Mouse (Mus musculus) A20 (cell line): ENCODE measurements at regions not wholly inside any gene's neighbourhood (a gene's known extent, or its start where the extent isn't known, plus 50 kb on each side); places are given as distances from the start of the nearest gene placed in this dataset.

Experiments used
- DNase-seq: peaks from one replicate; pipeline ENCODE4 v3.0.0-alpha.2; 2011; ENCODE audit warnings: low read depth, low spot score

DNA sequence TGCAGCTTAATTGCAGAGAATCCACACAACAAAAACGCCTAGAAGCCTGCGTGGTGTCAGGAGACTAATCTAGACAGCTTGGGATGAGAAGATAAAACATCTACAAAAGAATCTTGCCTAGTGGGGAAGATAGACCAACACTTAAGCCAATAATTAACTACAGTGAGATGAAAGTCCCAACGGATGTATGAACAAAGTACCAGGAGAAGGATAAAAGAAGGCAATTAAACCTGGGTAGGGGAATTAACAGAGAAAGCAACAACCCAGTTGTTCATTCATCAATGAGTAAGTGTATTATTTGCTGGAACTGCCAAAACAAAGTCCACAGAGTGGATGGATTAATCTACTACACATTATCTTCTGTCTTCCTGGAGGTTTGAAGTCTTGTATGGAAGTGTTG is 99.8 kb downstream of the Olfm4 start:
- no peak for DNase-seq

DNA sequence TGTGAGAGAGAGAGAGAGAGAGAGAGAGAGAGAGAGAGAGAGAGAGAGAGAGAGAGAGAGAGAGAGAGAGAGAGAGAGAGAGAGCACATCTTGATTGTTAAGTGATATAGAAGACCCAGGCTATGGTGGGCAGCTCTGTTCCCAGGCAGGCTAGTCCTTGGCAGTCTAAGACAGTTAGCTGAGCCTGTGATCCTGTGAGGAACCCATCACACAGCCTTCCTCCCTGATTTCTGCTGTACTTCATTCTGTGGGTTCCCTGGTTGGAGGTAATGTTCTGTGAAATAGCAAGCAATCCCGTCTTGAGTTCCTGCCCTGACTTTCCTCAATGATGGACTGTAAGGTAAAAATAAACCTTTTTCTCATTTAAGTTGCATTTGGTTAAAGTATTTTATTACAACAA is 113.4 kb downstream of the Olfm4 start:
- DNase-seq: no peak

DNA sequence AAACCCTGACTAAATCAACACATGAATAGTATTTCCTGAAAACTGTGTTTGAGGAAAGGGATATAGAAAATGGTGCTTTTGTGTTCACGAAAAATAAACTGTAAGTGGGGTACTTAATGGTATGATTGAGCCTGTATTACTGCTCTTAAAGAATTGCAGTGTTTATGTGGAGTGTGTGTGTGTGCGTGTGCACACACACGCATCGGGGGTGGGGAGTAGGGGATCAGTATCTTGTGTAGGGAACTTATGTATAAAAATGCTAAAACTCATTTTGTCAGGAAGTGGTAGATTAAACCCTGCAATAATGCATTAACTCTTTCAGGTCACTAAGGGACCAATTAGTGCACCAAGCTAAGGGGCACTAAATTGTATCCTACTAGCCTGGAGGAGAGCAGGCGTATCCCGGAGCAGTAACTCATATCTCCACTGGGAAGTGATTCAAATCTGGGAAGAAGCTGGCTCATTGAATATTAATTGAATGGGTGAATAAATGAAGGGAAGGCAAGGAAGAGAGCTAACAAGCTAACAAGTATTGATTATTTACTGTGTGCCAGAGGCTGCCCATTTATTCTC is 129.3 kb downstream of the Olfm4 start:
- DNase-seq: no peak

DNA sequence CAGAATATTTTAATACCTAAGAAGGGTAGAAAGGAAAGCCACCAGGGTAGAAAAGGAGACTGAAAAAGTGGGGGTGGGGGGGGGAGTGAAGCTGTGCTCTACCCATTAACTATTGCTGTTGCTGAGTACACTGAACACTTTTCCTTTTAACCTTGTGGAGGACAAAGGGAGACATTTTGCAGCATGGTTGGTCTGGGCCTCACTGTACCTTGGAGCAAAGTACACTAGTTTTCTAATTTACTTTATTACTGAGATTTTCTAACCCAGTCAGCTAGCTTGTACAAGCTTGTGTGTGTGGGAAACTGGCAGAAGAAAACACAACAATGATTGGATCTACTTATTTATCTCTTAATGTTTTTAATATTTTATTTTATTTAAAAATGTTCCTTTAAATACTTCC is 130.4 kb downstream of the Olfm4 start:
- DNase-seq: no peak

DNA sequence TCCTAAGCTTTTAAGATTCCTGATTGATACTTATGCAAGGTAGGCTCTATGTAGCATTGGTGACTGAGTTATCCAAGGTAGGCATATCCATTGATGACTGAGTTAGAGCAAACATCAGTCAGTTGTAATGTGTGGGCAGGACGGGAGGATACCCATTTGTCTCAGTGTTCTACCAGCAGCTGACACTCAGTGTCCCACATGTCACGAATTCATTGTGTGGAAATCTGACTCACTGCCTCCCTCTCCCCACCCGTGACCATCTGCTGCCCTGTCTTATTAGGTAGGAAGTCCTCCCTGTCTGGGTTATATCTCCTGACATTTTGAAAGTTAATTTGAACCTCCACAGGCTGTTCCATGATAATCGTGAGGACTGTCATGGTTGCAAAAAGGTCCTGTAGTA is 141.3 kb downstream of the Olfm4 start:
- DNase-seq: no peak

DNA sequence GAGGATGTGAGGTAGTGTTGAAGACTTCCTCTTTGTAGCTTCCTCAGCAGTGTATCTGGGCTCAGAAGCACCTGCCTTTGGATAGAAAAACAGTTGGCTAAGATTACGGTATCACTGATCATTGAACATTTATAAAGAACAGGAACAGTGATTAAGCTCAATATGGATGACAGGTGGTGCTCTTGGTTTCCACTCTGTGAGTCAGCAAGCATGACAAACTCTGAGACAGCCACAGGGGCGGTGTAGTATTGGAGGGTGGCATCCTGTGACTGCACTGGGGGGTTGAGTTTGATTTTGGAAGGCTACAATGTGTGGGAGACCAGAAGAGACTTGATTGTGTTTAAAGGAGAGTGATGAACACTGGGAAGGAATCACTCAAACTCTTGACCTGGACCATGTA is 144.3 kb downstream of the Olfm4 start:
- DNase-seq: no peak

DNA sequence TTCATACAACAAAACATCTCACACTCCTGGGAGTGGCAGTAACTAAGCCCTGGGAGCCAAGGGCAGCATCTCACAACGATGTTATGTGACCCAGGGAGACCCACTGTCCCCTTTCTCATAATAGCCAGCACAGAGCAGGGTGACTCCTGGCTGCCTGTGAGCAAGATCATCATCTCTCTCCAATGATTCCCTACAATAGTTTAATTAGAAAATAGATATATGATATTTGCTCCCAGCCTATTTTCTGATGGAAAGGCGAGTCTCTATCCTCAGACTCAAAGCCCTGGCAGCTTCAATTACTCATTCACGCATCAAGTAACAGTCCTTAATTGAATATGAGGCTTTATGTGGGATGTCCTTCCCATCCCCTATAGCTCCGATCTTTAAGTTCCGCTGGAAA is 153.7 kb downstream of the Olfm4 start:
- no peak for DNase-seq

DNA sequence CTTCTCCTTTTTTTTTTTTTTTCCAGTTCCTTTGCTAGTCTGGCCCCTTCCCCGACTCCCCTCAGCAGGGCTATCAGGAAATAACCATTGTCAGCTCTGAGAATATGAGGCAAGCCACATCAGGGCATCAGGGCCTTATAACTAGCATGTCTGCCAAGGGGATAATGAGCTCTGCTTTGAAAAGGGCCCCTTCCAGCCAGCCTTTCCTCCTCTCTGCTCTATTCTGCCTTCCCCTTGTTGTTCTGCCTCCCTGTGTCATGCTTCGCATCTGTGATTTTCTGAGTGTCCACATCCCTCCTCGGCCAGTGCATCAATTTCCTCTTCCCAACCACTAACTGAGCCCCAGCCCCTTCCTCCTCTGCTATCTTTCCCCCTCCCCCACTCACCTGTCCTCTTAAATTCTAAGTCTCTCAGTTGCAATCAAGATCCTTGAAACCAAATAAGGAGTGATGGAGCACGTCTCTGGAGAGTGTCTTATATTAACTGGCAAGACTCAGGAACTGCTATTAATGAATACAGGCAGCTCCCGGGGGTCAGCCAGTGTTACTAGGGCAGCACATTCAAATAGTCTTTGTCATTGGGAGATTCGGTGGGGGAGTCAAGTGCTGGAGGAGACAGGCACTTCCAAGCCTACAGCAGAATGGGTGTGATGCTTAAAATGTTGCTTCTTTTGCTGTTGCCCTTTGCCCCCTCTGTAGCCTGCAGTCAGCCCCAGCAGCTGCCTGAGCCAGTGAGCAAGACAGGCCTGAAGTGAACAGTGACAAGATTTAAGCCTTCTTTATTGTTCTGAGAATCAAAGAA is 155.3 kb downstream of the Olfm4 start:
- no peak for DNase-seq

DNA sequence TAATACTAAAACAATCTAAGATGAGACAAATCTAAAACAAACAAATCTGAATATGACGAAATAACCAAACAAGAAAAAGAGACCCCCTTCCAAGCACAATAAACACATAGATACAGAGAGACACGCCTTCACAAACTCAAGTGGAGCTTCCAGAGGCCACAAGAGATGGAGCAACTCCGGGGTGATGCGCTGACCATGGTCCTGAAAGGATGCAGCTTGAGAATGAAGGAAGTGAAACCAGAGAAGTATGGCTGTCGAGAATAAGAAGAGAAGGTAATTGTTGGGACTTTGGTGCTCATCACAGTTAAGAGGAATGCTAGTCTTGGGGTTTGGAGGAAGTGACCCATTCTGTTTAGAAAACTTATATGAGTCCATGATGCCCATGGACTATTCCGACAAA is 173.1 kb downstream of the Olfm4 start:
- DNase-seq: peak; percentile 41

DNA sequence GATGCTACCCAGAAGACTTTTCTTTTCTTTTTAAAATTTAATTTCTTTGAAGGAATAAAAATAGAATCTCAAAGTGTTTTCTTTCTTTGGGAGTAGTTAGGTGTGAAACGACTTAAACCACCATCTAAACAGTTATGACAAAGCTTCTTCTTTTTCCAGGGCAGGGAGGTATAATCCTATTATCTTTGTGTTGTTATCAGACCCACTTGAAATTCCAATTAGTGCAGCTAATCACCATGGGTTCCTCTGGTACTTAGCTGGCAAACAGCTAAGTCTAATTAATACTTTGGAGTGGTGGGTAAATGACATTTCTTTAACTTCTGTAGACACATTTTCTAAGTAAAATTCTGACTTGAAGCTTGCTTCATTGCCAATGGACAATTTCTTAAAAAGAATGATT is 185.3 kb downstream of the Olfm4 start:
- DNase-seq: no peak

DNA sequence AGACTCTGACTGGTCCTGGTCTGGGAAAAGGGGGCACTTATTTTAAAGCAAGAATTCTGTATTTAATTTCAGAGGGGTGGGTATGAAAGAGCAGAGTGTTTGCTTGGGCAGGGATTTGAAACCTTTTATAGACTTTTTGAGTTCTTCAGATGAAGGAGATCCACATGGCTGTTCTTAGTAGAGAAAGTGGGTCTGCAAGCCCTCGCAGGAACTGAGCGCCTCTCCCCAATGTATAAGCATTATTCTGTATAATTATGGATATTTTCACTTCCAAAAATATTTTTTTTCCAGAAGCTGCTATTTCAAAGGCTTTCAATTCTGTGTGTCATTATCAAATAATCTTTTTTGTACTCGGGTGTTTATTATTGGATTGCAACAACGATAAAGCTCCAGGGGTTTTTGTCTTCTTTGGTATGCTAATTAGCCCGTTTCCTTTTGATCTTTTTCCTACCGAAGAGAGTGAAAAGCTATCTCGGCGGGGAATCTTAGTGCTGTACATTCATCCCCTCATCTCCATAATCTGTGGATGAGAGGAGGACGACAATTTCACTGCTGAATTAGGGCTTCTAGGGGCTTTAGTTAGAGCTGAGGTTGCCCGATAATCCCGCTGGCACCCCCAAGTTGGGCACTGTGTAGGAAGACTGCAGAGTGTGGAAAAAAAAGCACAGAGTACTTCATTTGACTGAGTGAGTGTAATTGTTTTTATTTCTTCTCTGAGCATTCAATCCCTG is 186.7 kb downstream of the Olfm4 start:
- no peak for DNase-seq

DNA sequence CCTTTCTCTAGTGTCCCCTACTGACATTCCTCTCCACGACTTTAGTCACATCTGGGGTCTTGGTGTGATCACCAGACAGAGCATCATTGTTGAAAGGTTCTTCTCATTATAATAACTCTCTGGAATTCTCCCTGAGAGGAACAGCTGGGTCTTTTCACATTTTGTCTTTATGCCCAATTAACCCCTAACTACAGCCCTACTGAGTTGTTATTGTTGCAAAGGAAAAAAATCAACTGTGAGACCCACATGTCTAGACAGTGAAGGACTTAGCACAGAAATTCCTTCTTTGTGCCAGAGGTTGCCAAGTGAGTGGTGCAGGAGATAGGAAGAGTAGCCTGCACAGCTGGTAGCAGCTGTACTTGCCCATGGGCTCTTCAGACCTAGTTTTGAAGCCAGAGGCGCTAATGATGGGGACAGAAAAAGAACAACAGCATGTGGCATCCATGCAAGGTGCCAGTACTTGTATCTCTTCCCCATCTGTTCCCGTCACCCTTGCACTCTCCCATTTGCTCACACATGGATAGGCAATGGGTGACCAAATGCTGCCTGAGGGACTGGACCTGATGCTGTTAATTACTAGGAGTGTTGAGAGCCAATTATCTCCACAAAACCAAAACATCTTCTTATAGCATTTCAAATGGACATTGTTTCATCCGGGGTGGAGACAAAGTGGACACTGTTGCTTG is 189.1 kb downstream of the Olfm4 start:
- no peak for DNase-seq

DNA sequence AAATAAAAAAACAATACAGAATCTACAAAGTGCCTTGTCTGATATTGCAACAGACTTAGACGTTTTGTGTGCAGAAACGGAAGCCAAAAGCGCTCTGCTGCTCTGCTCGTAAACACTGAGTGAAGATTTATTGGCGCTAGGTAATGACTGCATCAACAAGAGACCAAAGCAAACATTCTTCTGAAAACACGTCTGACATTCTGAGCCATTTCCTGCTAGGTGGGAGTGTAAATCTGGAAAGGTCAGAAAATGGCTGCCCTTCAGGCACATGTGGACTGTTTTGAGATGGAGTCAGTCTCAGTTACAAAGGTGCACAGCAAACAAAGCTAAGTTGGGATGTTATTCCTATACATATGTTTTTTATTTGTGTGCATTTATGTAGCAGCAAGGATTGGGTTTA is 192.6 kb downstream of the Olfm4 start:
- no peak for DNase-seq

DNA sequence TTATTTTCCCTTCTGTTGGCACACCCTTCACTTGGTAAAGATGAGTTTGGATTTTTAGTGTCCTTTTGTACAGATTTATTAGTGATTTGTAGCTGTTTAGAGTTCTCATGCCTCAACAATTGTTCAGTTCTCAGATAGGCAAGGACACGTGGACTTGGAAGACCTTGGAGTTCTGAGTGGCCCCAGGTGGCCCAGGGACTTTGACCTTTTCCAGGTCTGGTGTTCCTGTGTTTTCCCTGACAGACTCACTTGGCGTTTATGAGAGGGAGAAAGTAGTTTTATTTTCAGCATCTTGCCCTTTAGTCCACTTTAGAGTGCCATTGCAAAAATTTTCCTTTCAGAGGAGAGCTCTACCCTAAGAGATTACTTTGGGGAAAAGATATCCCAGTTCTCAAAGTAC is 211.2 kb downstream of the Olfm4 start:
- no peak for DNase-seq

DNA sequence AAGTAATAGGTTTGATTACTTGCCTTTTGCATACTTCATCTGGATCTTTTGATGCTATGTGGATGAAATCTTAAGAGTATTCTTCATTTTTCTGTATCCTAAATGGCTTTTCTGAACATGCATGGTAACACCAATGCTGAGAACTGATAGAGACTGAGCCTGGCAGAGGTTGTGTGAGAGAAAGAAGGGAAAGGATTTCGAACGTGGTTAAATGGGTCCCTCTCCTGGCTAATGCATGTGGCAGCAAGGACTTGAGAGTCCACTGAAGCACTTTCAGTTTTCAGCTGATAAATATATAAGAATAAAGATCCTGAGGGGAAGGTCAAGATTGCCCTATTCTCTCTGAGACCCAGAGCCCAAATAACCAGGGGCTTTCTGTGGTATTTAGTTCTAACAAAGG is 229.0 kb downstream of the Olfm4 start:
- no peak for DNase-seq

DNA sequence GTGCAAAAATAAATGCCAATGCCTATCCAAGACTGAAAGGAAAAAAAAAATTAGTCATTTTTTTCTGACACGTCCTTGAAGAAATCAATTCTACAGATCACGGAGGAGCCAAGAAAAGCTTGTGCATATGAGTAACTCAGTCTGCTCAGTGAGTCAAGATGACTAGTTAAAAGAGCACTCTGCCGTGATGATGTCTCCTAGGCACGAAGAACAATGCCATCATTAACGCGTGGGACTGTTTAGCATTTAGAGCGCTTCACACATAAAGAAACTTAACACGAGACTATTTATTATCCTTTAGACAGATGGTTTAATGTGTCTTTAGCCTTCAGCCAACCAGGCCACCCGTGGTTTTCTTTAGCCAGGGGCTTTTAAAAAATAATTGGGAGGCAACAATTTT is 229.8 kb downstream of the Olfm4 start:
- no peak for DNase-seq

DNA sequence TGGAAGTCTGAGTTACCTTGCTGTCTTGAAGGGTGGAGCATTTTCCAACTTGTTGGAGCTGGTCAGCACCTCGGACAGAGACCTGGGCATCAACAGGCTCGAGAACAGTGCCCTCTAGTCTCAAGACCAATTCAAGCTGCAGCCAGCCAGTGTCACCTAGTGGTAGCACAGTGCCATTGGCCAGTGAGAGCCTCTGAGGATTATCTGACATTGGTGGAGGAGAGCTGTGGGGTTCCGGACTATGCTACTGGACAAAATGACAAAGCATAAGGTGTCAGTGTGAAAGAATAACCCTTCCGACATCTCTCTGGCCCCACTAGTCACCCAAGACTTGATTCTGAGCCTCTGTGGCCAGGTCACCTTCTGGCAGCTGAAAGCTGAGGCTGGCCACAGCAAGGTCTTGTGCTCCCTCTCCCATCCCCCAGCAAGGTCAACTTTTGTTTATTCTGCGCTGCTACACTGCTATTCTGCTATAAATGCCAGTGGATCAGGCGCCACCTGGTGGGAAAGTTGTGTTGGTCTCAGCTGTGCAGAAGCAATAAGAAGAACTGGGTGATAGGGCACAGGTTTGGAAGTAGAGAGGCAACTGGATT is 232.2 kb downstream of the Olfm4 start:
- DNase-seq: peak; percentile 29

DNA sequence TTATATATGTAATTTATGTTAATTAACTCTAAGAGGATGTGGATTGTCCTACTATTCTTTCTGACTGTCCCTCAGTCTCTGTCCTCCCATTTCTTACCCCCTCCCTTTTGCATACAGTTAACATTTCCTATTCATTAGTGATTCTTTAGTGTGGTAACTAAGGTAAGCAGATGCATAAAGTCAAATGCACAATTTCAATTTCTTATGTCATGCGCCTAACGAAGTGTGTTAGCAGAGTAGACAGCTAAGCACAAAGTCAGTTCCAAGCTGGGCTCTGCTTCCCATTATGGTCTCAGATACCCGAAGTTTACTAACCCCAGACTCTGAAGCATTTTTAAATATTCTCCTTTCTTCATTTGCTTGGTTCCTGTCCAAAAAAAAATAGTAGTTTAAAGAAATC is 248.2 kb downstream of the Olfm4 start:
- no peak for DNase-seq

DNA sequence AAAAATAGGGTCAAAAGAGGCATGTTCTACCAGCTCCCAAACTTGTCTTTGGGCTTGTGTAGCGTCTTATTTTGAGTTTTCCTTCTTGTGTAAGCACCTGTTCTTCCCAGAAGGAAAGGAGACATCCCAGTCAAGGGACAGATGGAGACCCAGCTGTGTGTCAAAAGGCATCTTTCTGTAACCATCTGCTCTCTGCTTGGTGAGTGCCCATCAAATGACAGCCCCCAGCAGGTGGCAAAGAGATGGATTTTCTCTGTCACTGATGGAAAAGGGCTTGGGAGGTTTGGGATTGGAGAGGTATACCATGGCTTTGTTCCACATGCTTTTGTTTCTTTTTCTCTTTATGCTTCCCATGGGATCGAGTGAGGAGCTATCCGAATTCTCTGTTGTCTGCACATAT is 249.1 kb downstream of the Olfm4 start:
- DNase-seq: no peak

DNA sequence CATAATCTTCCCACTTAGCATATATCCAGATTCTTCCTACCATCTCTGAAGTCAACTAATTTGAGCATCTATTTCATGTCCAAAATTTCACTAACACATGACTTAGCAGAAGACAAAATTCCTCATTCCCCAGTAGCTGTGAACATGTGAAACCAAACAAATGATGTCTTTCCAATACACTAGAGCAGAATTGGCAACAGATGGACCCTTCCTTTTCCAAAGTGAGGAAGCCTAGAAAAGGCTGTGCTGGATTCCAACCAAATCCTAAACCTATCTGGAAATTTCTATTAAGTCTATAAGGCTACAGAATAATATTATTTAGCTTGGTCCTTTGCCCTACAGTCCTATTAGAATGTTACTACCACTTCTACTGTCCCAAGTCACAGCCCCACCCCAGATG is 253.3 kb downstream of the Olfm4 start:
- DNase-seq: no peak

DNA sequence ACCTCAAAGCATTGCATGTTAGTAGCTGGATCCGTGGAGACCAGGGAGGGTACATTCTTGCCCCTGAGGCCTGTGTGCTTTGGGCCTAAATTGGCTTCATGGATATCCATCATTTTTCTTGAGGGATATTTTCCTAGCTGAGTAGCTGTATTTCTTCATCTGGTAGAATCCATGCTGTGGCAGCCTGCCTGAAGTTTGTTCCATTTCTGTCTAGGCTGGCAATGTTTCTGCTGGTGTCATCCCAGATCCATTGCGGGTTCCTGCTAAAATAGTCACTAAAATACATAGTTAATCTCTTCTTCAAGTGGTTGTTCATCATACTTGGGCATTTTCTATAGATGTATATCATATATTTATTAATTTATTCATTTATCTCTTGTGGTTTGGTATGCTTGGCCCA is 253.7 kb downstream of the Olfm4 start:
- DNase-seq: no peak

DNA sequence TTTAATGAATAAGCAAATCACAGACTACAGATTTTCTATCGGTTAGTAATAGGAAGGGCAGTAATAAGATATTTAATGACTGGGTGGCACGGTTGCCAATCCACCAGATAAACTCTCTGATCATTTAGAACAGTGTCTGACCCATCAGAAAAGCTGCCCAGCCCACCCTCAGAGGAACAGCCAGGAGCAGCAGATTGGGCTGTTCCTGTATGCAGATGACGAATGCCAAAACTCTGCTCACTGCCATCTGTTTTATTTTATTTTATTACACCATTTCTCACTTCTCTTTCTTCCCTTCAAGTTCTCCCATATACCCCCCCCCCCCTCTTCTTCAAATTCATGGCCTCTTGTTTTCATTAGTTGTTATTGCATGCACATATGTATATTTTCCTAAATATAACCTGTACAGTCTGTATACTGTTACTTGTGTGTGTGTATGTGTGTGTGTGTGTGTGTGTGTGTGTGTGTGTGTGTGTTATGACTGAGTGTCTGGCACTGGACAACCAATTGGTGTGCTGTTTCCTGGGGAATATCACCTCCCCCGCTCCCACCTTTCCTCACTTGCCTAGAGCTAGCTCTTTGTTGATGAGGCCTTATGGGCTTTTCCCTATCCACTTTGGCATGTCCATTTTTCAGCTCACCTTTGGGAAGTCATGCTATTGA is 260.9 kb downstream of the Olfm4 start:
- DNase-seq: no peak
